8 mouse cellular contexts compared by ENCODE assay signal in genomic region chr4:149988301-149988700, GRCm38 (mm10). TPM values are rescaled to one million over a fixed set of nuclear protein-coding genes. Genes with fewer than 3 reads are reported as not detected.
DNase-seq lines count a peak whose midpoint lies in the region; ATAC-seq and TF ChIP-seq lines count a peak whose summit lies in the region.

No protein-coding gene starts in this region.

- peak overlapping the region; percentile 63 for H3K9ac ChIP-seq in kidney, embryonic 16.5 days (replicated peaks; ENCODE audit: low read length)
- H3K9ac ChIP-seq in forebrain, embryonic 14.5 days (ENCODE audit: low read length): peak overlapping the region; percentile 41; the same call in 1 of the 2 replicates

- H3K9me3 ChIP-seq in kidney, embryonic 16.5 days (ENCODE audit: low read length): no peaks in the 10 kb centered on the region
- H3K9me3 ChIP-seq in forebrain, embryonic 14.5 days (replicated peaks; ENCODE audit: control insufficient read depth, low read length): no peaks in the 10 kb centered on the region
- H3K9me3 ChIP-seq in limb, embryonic 10.5 days (replicated peaks): no peaks in the 10 kb centered on the region

- peaks cover 8% of the 10 kb centered on the region for H3K36me3 ChIP-seq in kidney, embryonic 16.5 days (ENCODE audit: insufficient read depth, low read length)
- no peaks in the 10 kb centered on the region for H3K36me3 ChIP-seq in forebrain, embryonic 14.5 days (ENCODE audit: control insufficient read depth, insufficient read depth, low read length)
- H3K36me3 ChIP-seq in limb, embryonic 10.5 days: no peaks in the 10 kb centered on the region
- H3K36me3 ChIP-seq in myocyte (ENCODE audit: control insufficient read depth, insufficient read depth): no peaks in the 10 kb centered on the region

- WGBS in kidney, embryonic 16.5 days: 76% methylated on average over 6 of the region's 6 CpGs
- WGBS in forebrain, embryonic 14.5 days: 84% methylated on average over 6 of the region's 6 CpGs
- WGBS in limb, embryonic 10.5 days: 77% methylated on average over 6 of the region's 6 CpGs

- H3ac ChIP-seq in myocyte (ENCODE audit: control insufficient read depth, insufficient read length): no peak overlapping the region

- peak overlapping the region; percentile 36; the same call in 1 of the 2 replicates for H3K4me3 ChIP-seq in kidney, embryonic 16.5 days (ENCODE audit: low read length)
- H3K4me3 ChIP-seq in forebrain, embryonic 14.5 days (ENCODE audit: low read depth, low read length): peak overlapping the region; percentile 16
- peak overlapping the region; percentile 40 for H3K4me3 ChIP-seq in limb, embryonic 10.5 days
- no peak overlapping the region for H3K4me3 ChIP-seq in myocyte

- H3K4me2 ChIP-seq in kidney, embryonic 16.5 days (replicated peaks; ENCODE audit: low read depth, low read length): peak overlapping the region; percentile 60
- peak overlapping the region; percentile 52 for H3K4me2 ChIP-seq in forebrain, embryonic 14.5 days (ENCODE audit: low read length)
- peak overlapping the region; percentile 85 for H3K4me2 ChIP-seq in myocyte (ENCODE audit: low read depth)

- H3K27ac ChIP-seq in kidney, embryonic 16.5 days (ENCODE audit: low read length): peak overlapping the region; percentile 92
- no peak overlapping the region for H3K27ac ChIP-seq in forebrain, embryonic 14.5 days (ENCODE audit: low read depth, low read length)
- H3K27ac ChIP-seq in limb, embryonic 10.5 days: no peak overlapping the region

- no peak for ATAC-seq in kidney, embryonic 16.5 days (ENCODE audit: low FRiP score, low TSS enrichment)
- ATAC-seq in forebrain, embryonic 14.5 days: no peak

- H3K27me3 ChIP-seq in kidney, embryonic 16.5 days (ENCODE audit: insufficient read depth, low read length): no peaks in the 10 kb centered on the region
- H3K27me3 ChIP-seq in forebrain, embryonic 14.5 days (replicated peaks; ENCODE audit: control insufficient read depth, insufficient read depth, low read length): no peaks in the 10 kb centered on the region
- peaks cover 17% of the 10 kb centered on the region; the same call in 1 of the 2 replicates for H3K27me3 ChIP-seq in limb, embryonic 10.5 days (ENCODE audit: low read depth, poor library complexity, severe bottlenecking)
- H3K27me3 ChIP-seq in myocyte (ENCODE audit: control insufficient read depth, insufficient read depth, insufficient read length): no peaks in the 10 kb centered on the region

- TF ChIP-seq POLR2A in myocyte (IDR thresholded peaks at IDR 0.05; ENCODE audit: insufficient read length, low read depth): no peak

- peaks cover 32% of the 10 kb centered on the region for H3K4me1 ChIP-seq in kidney, embryonic 16.5 days (ENCODE audit: insufficient read depth, low read length)
- H3K4me1 ChIP-seq in forebrain, embryonic 14.5 days (ENCODE audit: control insufficient read depth, insufficient read depth, low read length): peaks cover 16% of the 10 kb centered on the region
- H3K4me1 ChIP-seq in limb, embryonic 10.5 days: peaks cover 45% of the 10 kb centered on the region

- DNase-seq in kidney, postnatal 10 days: no peak
- no peak for DNase-seq in forebrain, embryonic 14.5 days (ENCODE audit: low spot score)
- DNase-seq in limb, embryonic 10.5 days (ENCODE audit: low spot score): no peak
- DNase-seq in c-Kit-positive CD71-positive TER-119-positive erythroid progenitor cells, embryonic 14.5 days (ENCODE audit: low spot score): no peak
- DNase-seq in kidney, postnatal 36 days: no peak
- no peak for DNase-seq in natural killer cell, adult 2 months (ENCODE audit: low spot score in 2 of 2)

- no peaks in the 10 kb centered on the region for H3K79me2 ChIP-seq in myocyte (ENCODE audit: control insufficient read depth, insufficient read depth)

TF ChIP-seq in myocyte, 11 proteins besides CTCF, POLR2A, EP300 and RAD21:
- TF ChIP-seq TCF12 (IDR thresholded peaks at IDR 0.05; ENCODE audit: insufficient read depth, poor library complexity, severe bottlenecking) (no peak), MYOG (IDR thresholded peaks at IDR 0.05; ENCODE audit: control insufficient read depth in 1 of 3, insufficient read depth in 1 of 3, insufficient read length in 2 of 3, low read depth in 2 of 3) (no peak), TCF3 (IDR thresholded peaks at IDR 0.05; ENCODE audit: insufficient read length, low read depth) (no peak), E2F4 (IDR thresholded peaks at IDR 0.05; ENCODE audit: insufficient read depth) (no peak), POLR2AphosphoS2 (IDR thresholded peaks at IDR 0.05; ENCODE audit: insufficient read length, low read depth) (no peak), CEBPB (IDR thresholded peaks at IDR 0.05; ENCODE audit: insufficient read depth, poor library complexity, severe bottlenecking) (no peak), REST (IDR thresholded peaks at IDR 0.05; ENCODE audit: insufficient read depth, insufficient read length) (no peak), USF1 (IDR thresholded peaks at IDR 0.05; ENCODE audit: low read depth) (no peak), MAX (IDR thresholded peaks at IDR 0.05; ENCODE audit: low read depth) (no peak)

RNA-seq across cellular contexts. Expression of gene H6pd, which starts 20.5 kb away (rescaled TPM):
- polyA plus RNA-seq in kidney, embryonic 16.5 days (2015; fragmentation: Nextera tagmentation; extraction: Ambion mirVana): 22.8 and 24.7 TPM in 2 replicates
- 1.5 and 1.8 TPM in 2 replicates for polyA plus RNA-seq in forebrain, embryonic 14.5 days (2014; fragmentation: Nextera tagmentation; extraction: Ambion mirVana)
- polyA plus RNA-seq in limb, embryonic 10.5 days (2016; fragmentation: Nextera tagmentation; extraction: Ambion mirVana): 4.5 and 5.6 TPM in 2 replicates
- polyA plus RNA-seq in myocyte (2012; fragmentation: generic; extraction: Trizol): 21.8 TPM

RNA-seq across cellular contexts. Expression of gene Spsb1, which starts 33.5 kb away (rescaled TPM):
- 10.9 and 14.2 TPM in 2 replicates for polyA plus RNA-seq in kidney, embryonic 16.5 days (2015; fragmentation: Nextera tagmentation; extraction: Ambion mirVana)
- polyA plus RNA-seq in forebrain, embryonic 14.5 days (2014; fragmentation: Nextera tagmentation; extraction: Ambion mirVana): 4.8 and 6.2 TPM in 2 replicates
- polyA plus RNA-seq in limb, embryonic 10.5 days (2016; fragmentation: Nextera tagmentation; extraction: Ambion mirVana): 13.7 and 18.8 TPM in 2 replicates
- 22.6 TPM for polyA plus RNA-seq in myocyte (2012; fragmentation: generic; extraction: Trizol)
